Mouse (Mus musculus) E14TG2a.4 (cell line): ENCODE results near the gene Dock8.

Experiments
- CTCF ChIP-seq: conservative IDR thresholded peaks from 2 replicates; pipeline ENCODE4 v1.5.1; 2014; ENCODE audit warnings: low read length
- POU5F1 ChIP-seq: IDR thresholded peaks from 2 replicates; pipeline ENCODE4 v1.6.1; 2014; ENCODE audit warnings: low read length, borderline replicate concordance

DNA sequence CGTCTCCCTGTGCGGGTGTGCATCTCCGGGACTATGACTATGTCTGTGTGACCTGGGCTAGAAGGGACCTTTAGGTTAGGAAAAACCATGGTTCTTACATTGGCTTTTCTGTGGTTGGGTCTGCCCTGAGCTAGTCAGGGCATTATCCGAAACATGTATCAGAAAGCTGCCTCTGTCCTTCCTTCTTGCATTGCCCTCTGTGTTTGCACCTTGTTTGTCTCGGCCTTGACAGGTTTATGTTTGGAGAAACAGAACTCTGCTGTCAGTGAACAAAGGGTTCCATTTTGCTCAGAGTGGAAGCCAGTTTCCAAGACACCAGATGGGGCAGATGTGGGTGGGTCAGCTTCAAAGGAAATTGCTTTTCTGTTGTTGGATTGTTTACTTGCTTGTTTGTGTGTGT lies 145.8 kb downstream of the Dock8 start:
- TF ChIP-seq CTCF (no peak), POU5F1 (no peak)
